Mouse (Mus musculus) erythroblast, embryonic 14.5 days (primary cell): ENCODE data around the gene Prdm8.

Experiments
- GATA1 ChIP-seq: IDR thresholded peaks from 2 replicates; pipeline ENCODE4 v1.6.1; 2012; ENCODE audit warnings: low read length, inconsistent platforms, mixed read lengths
- TAL1 ChIP-seq: IDR thresholded peaks from 3 replicates; pipeline ENCODE4 v1.6.1; 2012; ENCODE audit warnings: low read length, inconsistent platforms, mixed read lengths

DNA sequence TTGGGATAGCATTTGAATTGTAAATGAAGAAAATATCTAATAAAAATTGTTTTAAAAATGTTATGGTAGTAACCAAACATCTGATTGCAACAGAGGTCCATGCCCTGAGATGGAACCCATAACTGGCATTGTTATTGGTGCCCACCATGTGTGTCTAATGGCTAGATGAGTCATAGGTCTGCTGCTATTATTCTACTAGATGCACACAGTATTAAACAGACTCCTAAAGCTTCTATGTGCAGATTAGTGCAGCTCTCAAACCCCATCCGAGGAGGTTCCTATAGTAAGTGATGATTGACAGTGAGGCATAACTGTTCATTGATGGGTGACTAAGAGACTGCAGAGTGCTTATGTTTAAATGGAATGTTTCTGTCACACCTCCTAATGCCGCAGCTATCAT lies 59.7 kb downstream of the Prdm8 start:
- TF ChIP-seq GATA1 = no peak
- TF ChIP-seq TAL1 = no peak
